Comparison of ENCODE assay signal across 20 mouse cellular contexts in genomic region chr2:127632601-127633000, GRCm38 (mm10). TPM values are rescaled to one million over a fixed set of nuclear protein-coding genes. Genes with fewer than 3 reads are reported as not detected.
DNase-seq lines count a peak whose midpoint lies in the region.
"Had no signal": no experiment of that assay in that cellular context is flagged by ENCODE, and none has a peak within 500 bp of the region (broad histone marks: within the 10 kb centered on the region; RNA-seq: fewer than 3 reads in every experiment).

No protein-coding gene starts in this region.

- no peaks in the 10 kb centered on the region for H3K36me3 ChIP-seq in limb, embryonic 10.5 days
- H3K36me3 ChIP-seq: embryonic facial prominence, embryonic 10.5 days; embryonic facial prominence, embryonic 12.5 days; forebrain, embryonic 15.5 days had no signal

- 74% methylated on average over 2 of the region's 2 CpGs for WGBS in limb, embryonic 10.5 days

- H3K9me3 ChIP-seq in limb, embryonic 10.5 days (replicated peaks), result no peaks in the 10 kb centered on the region
- H3K9me3 ChIP-seq: embryonic facial prominence, embryonic 10.5 days; embryonic facial prominence, embryonic 12.5 days; forebrain, embryonic 13.5 days; forebrain, embryonic 15.5 days had no signal

- H3K4me3 ChIP-seq in limb, embryonic 10.5 days, result no peak overlapping the region
- H3K4me3 ChIP-seq: embryonic facial prominence, embryonic 10.5 days; embryonic facial prominence, embryonic 12.5 days; forebrain, embryonic 13.5 days; forebrain, embryonic 15.5 days had no signal

- no peaks in the 10 kb centered on the region for H3K4me1 ChIP-seq in limb, embryonic 10.5 days
- H3K4me1 ChIP-seq: embryonic facial prominence, embryonic 10.5 days; embryonic facial prominence, embryonic 12.5 days; forebrain, embryonic 13.5 days; forebrain, embryonic 15.5 days had no signal

- no peak overlapping the region for H3K27ac ChIP-seq in limb, embryonic 10.5 days
- H3K27ac ChIP-seq: embryonic facial prominence, embryonic 10.5 days; embryonic facial prominence, embryonic 12.5 days; forebrain, embryonic 13.5 days; forebrain, embryonic 15.5 days had no signal

- H3K27me3 ChIP-seq in limb, embryonic 10.5 days (ENCODE audit: low read depth, poor library complexity, severe bottlenecking), result no peaks in the 10 kb centered on the region
- H3K27me3 ChIP-seq: embryonic facial prominence, embryonic 12.5 days; forebrain, embryonic 13.5 days; forebrain, embryonic 15.5 days had no signal

- peak; percentile 16 for DNase-seq in urinary bladder, adult 2 months (ENCODE audit: low spot score)
- DNase-seq in urinary bladder, postnatal 14 days (ENCODE audit: low spot score), result no peak
- DNase-seq in NIH3T3 (ENCODE audit: low read depth), result peak; percentile 9
- peak; percentile 53 for DNase-seq in ZHBTc4 (ENCODE audit: low read depth, low spot score)
- DNase-seq in cerebellum, adult 18-20 months, result no peak
- no peak for DNase-seq in limb, embryonic 10.5 days (ENCODE audit: low spot score)
- DNase-seq: adrenal gland, adult 2 months; adrenal gland, postnatal 10 days; adrenal gland, postnatal 25 days; B cell, adult 2 months; cerebellum, adult 11 months; cerebellum, adult 2 months; cerebellum, adult 9-10 months; cerebellum, postnatal 10 days; cerebellum, postnatal 25 days had no signal

RNA-seq across cellular contexts. Expression of gene Mal, which starts 23.9 kb away (rescaled TPM):
- 113 and 133 TPM in 2 replicates for polyA plus RNA-seq in urinary bladder, adult 2 months (2012; rRNA removed)
- polyA plus RNA-seq in limb, embryonic 10.5 days (2016; fragmentation: Nextera tagmentation; extraction: Ambion mirVana), result 0.10 and 0.43 TPM in 2 replicates
- polyA plus RNA-seq: CD4-positive, CD25-positive, alpha-beta regulatory T cell, adult 4 months had no signal

RNA-seq across cellular contexts. Expression of gene Mrps5, which starts 45.6 kb away (rescaled TPM):
- polyA plus RNA-seq in urinary bladder, adult 2 months (2012; rRNA removed), result 57.9 and 68.3 TPM in 2 replicates
- 171 and 176 TPM in 2 replicates for polyA plus RNA-seq in limb, embryonic 10.5 days (2016; fragmentation: Nextera tagmentation; extraction: Ambion mirVana)

RNA-seq across cellular contexts. Expression of gene Zfp661, which starts 45.7 kb away (rescaled TPM):
- 5.5 and 5.9 TPM in 2 replicates for polyA plus RNA-seq in urinary bladder, adult 2 months (2012; rRNA removed)
- polyA plus RNA-seq in limb, embryonic 10.5 days (2016; fragmentation: Nextera tagmentation; extraction: Ambion mirVana), result 5.9 and 6.9 TPM in 2 replicates

Comparison
In these comparisons a context has a peak if more than half of its experiments do, and no peak if none do; other contexts are left out.
1. DNase-seq: peak in urinary bladder, adult 2 months (single experiment), NIH3T3 (single experiment) and ZHBTc4 (single experiment); none in urinary bladder, postnatal 14 days (single experiment), cerebellum, adult 18-20 months (0 of 2) and limb, embryonic 10.5 days (single experiment).
2. RNA of gene Mal, which starts 23.9 kb away (polyA plus RNA-seq): 113 to 133 TPM in urinary bladder, adult 2 months; 0.10 to 0.43 TPM in limb, embryonic 10.5 days; every median in the first group is over 10 times any median in the second.